Mouse (Mus musculus): Measurements from ENCODE around the gene Nbas.

GRCm38 (mm10) chr12:13486278-13486677 lies 217.3 kb downstream of the Nbas start:
- TF ChIP-seq CTCF (IDR thresholded peaks at IDR 0.05) (no peak), POLR2A (IDR thresholded peaks at IDR 0.05; ENCODE audit: insufficient read depth, low read depth, low read length) (no peak), EP300 (IDR thresholded peaks at IDR 0.05; ENCODE audit: insufficient read depth, low read depth, low read length) (no peak)
